ENCODE assay signal across 19 mouse cellular contexts in the genomic region with DNA sequence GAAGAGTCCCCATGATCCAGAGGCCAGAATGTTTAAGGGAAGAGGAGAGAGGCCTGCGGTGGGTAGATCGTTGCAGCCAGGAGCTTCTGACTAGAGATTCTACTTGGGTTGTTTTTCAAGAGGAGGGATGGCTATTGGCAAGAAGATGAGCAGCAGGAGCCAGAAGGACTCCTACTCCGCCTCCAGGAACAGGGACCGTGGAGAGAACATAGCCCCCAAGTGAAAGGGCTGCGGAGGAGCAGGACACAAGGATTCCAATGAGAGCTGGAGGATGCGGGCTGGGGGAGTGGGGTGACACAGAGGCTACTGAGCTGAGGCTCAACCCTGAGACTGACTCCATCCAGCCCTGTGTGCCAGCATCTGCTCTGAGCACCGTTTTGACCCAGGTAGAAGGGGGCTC.
DNase-seq lines count a peak whose midpoint lies in the region; ATAC-seq lines count a peak whose summit lies in the region.
"Had no signal": no experiment of that assay in that cellular context is flagged by ENCODE, and none has a peak within 500 bp of the region (broad histone marks: within the 10 kb centered on the region; RNA-seq: fewer than 3 reads in every experiment).

No protein-coding gene starts in this region.

- intact Hi-C loops in left cerebral cortex, postnatal 14 days (cut with DNase I), result loop anchor here (5.0 kb wide), 1 partner anchor 64 kb away; no protein-coding TSS in a partner anchor

- peak; percentile 62 for ATAC-seq in frontal cortex, adult (ENCODE audit: low TSS enrichment)
- ATAC-seq: CD4-positive, CD25-positive, alpha-beta regulatory T cell, adult 4 months; forebrain, embryonic 13.5 days; forebrain, postnatal 0 days had no signal

- no peak for DNase-seq in frontal cortex, postnatal 14 days (ENCODE audit: low spot score in 2 of 2)
- peak; percentile 57 to 70 for DNase-seq in left cerebral cortex, adult 18-20 months (ENCODE audit: low spot score in 2 of 2)
- no peak for DNase-seq in left cerebral cortex, postnatal 14 days (ENCODE audit: low spot score in 2 of 2)
- peak; percentile 68 for DNase-seq in right cerebral cortex, adult 18-20 months
- DNase-seq in right cerebral cortex, postnatal 4 days, result no peak
- no peak for DNase-seq in adrenal gland, postnatal 4 days (ENCODE audit: low spot score in 2 of 2)
- DNase-seq: adrenal gland, adult 8-10 months; adrenal gland, postnatal 36 days; B cell, adult 2 months; cerebellum, adult 11-12 months; cerebellum, adult 9-10 months; cerebellum, postnatal 36 days; forebrain, postnatal 0 days; gastrocnemius, postnatal 36 days; heart, adult 11 months; heart, postnatal 36 days had no signal

Comparison
In these comparisons a context has a peak if more than half of its experiments do, and no peak if none do; other contexts are left out.
1. DNase-seq: peak in left cerebral cortex, adult 18-20 months (2 of 2) and right cerebral cortex, adult 18-20 months (single experiment); none in frontal cortex, postnatal 14 days (0 of 2), left cerebral cortex, postnatal 14 days (0 of 2), right cerebral cortex, postnatal 4 days (single experiment) and adrenal gland, postnatal 4 days (0 of 2).